Mouse (Mus musculus) B cell, adult 2 months (primary cell): ENCODE data around the gene Mafk.

Experiments used
- DNase-seq, 2 experiments: peaks; one replicate each; pipeline ENCODE4 v3.0.0; 2022

Gene Mafk

GRCm38 (mm10) chr5:139819538-139820181 lies 28.3 kb downstream of the Mafk start, which contains the start of gene Tmem184a:
TSS of gene Tmem184a (minus strand) at chr5:139819917.
- DNase-seq = no peak

- no peak for DNase-seq
Observed at GRCm38 (mm10) chr5:139821466-139822459, 30.4 kb downstream of the Mafk start.

- DNase-seq = no peak
Observed at GRCm38 (mm10) chr5:139824531-139824930, 33.2 kb downstream of the Mafk start.

GRCm38 (mm10) chr5:139825947-139826346 lies 34.6 kb downstream of the Mafk start:
- DNase-seq = no peak

- peak; percentile 94 to 95 for DNase-seq
Observed at GRCm38 (mm10) chr5:139826357-139827055, 35.2 kb downstream of the Mafk start, which contains the start of the genes Gm26938 and Psmg3. TSS of gene Gm26938 (minus strand) at chr5:139826407. TSS of gene Psmg3 (minus strand) at chr5:139826885.

GRCm38 (mm10) chr5:139827593-139827992 lies 36.3 kb downstream of the Mafk start:
- peak; percentile 59 to 62 for DNase-seq

GRCm38 (mm10) chr5:139829384-139829783 lies 38.1 kb downstream of the Mafk start:
- no peak for DNase-seq

GRCm38 (mm10) chr5:139830734-139831133 lies 39.4 kb downstream of the Mafk start:
- peak; percentile 80 to 81 for DNase-seq

- DNase-seq = no peak
Observed at GRCm38 (mm10) chr5:139832125-139832524, 40.8 kb downstream of the Mafk start.

- DNase-seq = no peak
Observed at GRCm38 (mm10) chr5:139835706-139836105, 44.4 kb downstream of the Mafk start.

- DNase-seq = peak; percentile 82 to 84
Observed at GRCm38 (mm10) chr5:139838476-139838892, 47.2 kb downstream of the Mafk start.

GRCm38 (mm10) chr5:139839142-139839541 lies 47.8 kb downstream of the Mafk start:
- no peak for DNase-seq

- DNase-seq = no peak
Observed at GRCm38 (mm10) chr5:139849626-139850320, 58.5 kb downstream of the Mafk start.
